19 mouse cellular contexts compared by ENCODE assay signal in the genomic region with DNA sequence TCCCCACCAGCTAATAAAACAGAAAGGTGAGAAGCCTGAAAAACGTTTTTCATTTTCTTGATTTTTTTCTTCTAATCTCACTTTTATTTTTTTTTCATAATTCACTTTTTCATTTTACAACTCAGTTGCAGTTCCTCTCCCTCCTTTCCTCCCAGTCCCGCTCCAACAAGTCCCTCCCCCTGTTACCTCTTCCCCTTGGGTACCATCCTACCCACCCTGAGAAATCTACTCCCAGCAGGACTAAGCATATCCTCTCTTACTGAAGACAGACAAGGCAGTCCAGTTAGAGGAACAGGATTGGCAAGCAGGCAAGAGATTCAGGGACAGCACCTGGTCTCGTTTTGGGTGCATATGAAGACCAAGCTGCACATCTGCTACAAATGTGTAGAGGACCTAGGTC. TPM values are rescaled to one million over a fixed set of nuclear protein-coding genes. Genes with fewer than 3 reads are reported as not detected.
"Had no signal": no experiment of that assay in that cellular context is flagged by ENCODE, and none has a peak within 500 bp of the region (broad histone marks: within the 10 kb centered on the region; RNA-seq: fewer than 3 reads in every experiment).

No protein-coding gene starts in this region.

- ATAC-seq: forebrain, embryonic 13.5 days; forebrain, embryonic 14.5 days; forebrain, embryonic 15.5 days; forebrain, embryonic 16.5 days; forebrain, postnatal 0 days had no signal

- DNase-seq: cerebellum, adult 9-10 months; cerebellum, adult 9-11 months; cerebellum, postnatal 10 days; cerebellum, postnatal 14 days; cerebellum, postnatal 25 days; cerebellum, postnatal 36 days; embryo, embryonic 11 days; forebrain, postnatal 0 days; gastrocnemius, adult 2 months; gastrocnemius, postnatal 10 days; gastrocnemius, postnatal 14 days; gastrocnemius, postnatal 25 days; gastrocnemius, postnatal 36 days; heart, adult 18-20 months; heart, adult 2 months had no signal

RNA-seq across cellular contexts. Expression of a gene that starts 15.6 kb away (rescaled TPM):
- total RNA-seq: forebrain, postnatal 0 days; gastrocnemius, adult 2 months; gastrocnemius, postnatal 14 days; gastrocnemius, postnatal 25 days; gastrocnemius, postnatal 36 days had no signal
